Mouse (Mus musculus): ENCODE data around the gene Evc. TPM values are rescaled to one million over a fixed set of nuclear protein-coding genes. Genes with fewer than 3 reads are reported as not detected.
A peak's percentile ranks its signal among the peaks of the same experiment; 100 is the strongest.

The Evc gene
- polyA plus RNA-seq, 1 experiment from 2014 or later = 2.2 TPM

DNA sequence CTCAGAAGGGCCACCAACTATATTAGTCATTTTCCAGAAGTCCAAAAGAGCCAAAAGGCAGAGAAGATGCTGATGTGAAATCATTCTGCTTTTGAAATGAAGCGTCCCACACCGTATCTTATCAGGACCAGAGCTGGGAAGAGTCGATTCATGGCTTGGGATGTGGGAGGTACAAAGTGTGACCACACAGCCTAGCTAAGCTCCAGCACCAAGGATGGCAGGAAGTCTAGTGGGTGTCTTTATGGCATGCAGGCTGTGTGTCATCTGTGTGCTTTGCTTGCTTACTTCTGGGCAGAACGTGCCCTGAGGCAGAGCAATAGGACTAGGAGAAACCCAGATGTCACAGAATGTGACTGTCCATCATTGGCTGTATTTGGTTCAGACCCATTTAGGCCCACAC, 15.9 kb downstream of the Evc start:
- ATAC-seq (no peak), DNase-seq (ENCODE audit: low spot score) (no peak)
- no peaks in the 10 kb centered on the region for H3K4me1 ChIP-seq (ENCODE audit: insufficient read depth, low read depth, low read length)
- no peak overlapping the region for H3K9ac ChIP-seq (replicated peaks; ENCODE audit: low read depth)
- H3K4me2 ChIP-seq (replicated peaks; ENCODE audit: low read depth, low read length) = no peak overlapping the region
- no peak overlapping the region for H3K27ac ChIP-seq (ENCODE audit: low read length)
- WGBS = 86% methylated on average over 4 of the region's 4 CpGs
- H3K4me3 ChIP-seq (ENCODE audit: low read depth, low read length) = no peak overlapping the region
- no peaks in the 10 kb centered on the region for H3K27me3 ChIP-seq (replicated peaks; ENCODE audit: insufficient read depth, low read length)
- TF ChIP-seq CTCF (IDR thresholded peaks at IDR 0.05) (no peak), EP300 (IDR thresholded peaks at IDR 0.05) (no peak)
- no peaks in the 10 kb centered on the region for H3K36me3 ChIP-seq (ENCODE audit: insufficient read depth, low read length)
- H3K9me3 ChIP-seq (ENCODE audit: low read length) = no peaks in the 10 kb centered on the region

DNA sequence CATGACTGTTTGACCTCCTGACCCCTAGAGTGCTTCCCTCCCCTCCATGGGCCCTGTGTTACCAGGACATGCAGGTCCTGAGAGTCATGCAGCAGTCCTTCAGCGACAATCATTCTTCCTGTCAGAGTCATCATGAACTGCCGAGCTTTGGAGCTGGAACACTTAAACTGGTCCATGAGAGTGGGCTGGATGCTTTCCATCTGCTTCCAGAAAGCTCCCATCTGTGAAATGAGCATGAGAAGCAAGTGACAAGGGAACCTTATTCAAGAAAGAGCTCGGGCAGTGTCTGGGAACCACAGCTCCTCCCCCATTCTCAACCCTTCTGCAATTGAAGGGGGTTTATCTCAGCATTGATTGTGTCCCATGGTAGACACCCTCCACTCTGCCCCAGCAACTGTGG, 16.5 kb downstream of the Evc start:
- WGBS = 56% methylated on average over 3 of the region's 3 CpGs
- TF ChIP-seq CTCF (IDR thresholded peaks at IDR 0.05) (no peak), EP300 (IDR thresholded peaks at IDR 0.05) (no peak)
- H3K36me3 ChIP-seq (ENCODE audit: insufficient read depth, low read length) = no peaks in the 10 kb centered on the region

DNA sequence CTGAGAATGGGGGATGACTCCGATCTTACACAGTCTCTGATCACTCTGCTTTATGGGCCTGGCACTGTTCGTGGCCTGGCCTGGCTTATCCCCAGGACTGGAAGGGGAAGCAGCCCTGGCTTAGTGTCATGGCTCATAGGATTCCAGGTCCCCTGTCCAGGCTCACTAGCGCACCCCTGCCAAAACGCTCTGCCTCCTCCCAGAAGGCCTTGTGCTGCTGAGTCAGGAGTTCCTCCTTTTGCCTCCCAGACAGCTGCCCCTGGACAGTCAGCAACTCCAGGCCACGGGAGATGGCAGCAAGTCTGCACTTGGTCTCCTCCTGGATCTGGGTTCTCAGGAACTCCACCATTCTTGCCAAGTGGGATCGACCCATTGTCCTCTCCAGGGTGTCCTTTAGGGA, 18.0 kb downstream of the Evc start:
- TF ChIP-seq CTCF (IDR thresholded peaks at IDR 0.05) (no peak), EP300 (IDR thresholded peaks at IDR 0.05) (no peak)
- Histone ChIP-seq H3K4me2 (replicated peaks; ENCODE audit: low read depth, low read length) (no peak overlapping the region), H3K27me3 (replicated peaks; ENCODE audit: insufficient read depth, low read length) (no peaks in the 10 kb centered on the region), H3K4me1 (ENCODE audit: insufficient read depth, low read depth, low read length) (no peaks in the 10 kb centered on the region), H3K27ac (ENCODE audit: low read length) (no peak overlapping the region), H3K36me3 (ENCODE audit: insufficient read depth, low read length) (no peaks in the 10 kb centered on the region), H3K4me3 (ENCODE audit: low read depth, low read length) (no peak overlapping the region), H3K9ac (replicated peaks; ENCODE audit: low read depth) (no peak overlapping the region), H3K9me3 (ENCODE audit: low read length) (no peaks in the 10 kb centered on the region)
- WGBS = 82% methylated on average over 6 of the region's 6 CpGs
- no peak for ATAC-seq
- DNase-seq (ENCODE audit: low spot score) = no peak

More for the DNA sequence above, 16.5 kb downstream of the Evc start:
- no peaks in the 10 kb centered on the region for H3K4me1 ChIP-seq (ENCODE audit: insufficient read depth, low read depth, low read length)
- ATAC-seq = no peak
- H3K9me3 ChIP-seq (ENCODE audit: low read length) = no peaks in the 10 kb centered on the region
- no peak for DNase-seq (ENCODE audit: low spot score)
- no peaks in the 10 kb centered on the region for H3K27me3 ChIP-seq (replicated peaks; ENCODE audit: insufficient read depth, low read length)
- H3K27ac ChIP-seq (ENCODE audit: low read length) = no peak overlapping the region
- H3K4me3 ChIP-seq (ENCODE audit: low read depth, low read length) = no peak overlapping the region
- no peak overlapping the region for H3K4me2 ChIP-seq (replicated peaks; ENCODE audit: low read depth, low read length)
- no peak overlapping the region for H3K9ac ChIP-seq (replicated peaks; ENCODE audit: low read depth)

DNA sequence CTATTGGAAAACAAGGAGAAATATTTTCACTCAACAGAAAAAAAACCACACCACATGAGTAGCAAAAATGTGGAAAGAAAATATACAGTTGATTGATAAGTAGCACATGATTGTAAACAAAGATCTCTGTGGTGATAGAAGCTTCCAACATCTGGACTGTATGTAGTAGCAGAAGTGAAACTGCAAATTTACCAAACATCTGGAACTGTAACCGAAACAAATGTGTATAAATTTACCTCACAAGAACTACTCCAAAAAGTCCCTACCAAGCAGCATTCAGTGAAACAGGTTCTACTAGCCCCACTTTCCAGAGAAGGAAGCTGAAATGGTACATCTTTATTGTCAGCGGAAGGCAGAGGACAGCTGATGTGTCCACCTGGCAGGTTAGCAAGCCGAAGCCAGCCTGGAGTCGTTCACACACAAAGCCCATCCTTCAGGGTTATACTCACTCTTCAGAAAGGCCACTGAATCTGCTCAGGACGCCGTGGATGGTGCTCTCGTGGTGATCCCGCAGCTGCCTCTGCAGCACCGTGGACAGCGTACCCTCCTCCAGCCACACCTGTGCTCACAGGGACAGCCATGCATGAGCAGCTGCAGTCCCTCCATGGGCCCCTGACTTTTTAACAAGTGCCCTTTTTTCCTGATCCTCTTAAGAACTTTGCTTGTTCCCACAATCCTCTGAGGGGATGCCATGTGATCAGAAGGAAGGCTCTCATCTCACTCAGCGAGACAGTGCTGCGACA, 23.5 kb downstream of the Evc start:
- no peak for TF ChIP-seq EP300 (IDR thresholded peaks at IDR 0.05)
- no peak for TF ChIP-seq CTCF (IDR thresholded peaks at IDR 0.05)
- H3K4me1 ChIP-seq (ENCODE audit: insufficient read depth, low read depth, low read length) = no peaks in the 10 kb centered on the region
- DNase-seq (ENCODE audit: low spot score) (no peak), ATAC-seq (no peak)
- WGBS = 77% methylated on average over 12 of the region's 12 CpGs
- no peaks in the 10 kb centered on the region for H3K9me3 ChIP-seq (ENCODE audit: low read length)
- H3K27me3 ChIP-seq (replicated peaks; ENCODE audit: insufficient read depth, low read length) = no peaks in the 10 kb centered on the region
- H3K4me2 ChIP-seq (replicated peaks; ENCODE audit: low read depth, low read length) = no peak overlapping the region
- no peak overlapping the region for H3K4me3 ChIP-seq (ENCODE audit: low read depth, low read length)
- no peak overlapping the region for H3K9ac ChIP-seq (replicated peaks; ENCODE audit: low read depth)
- H3K36me3 ChIP-seq (ENCODE audit: insufficient read depth, low read length) = no peaks in the 10 kb centered on the region
- H3K27ac ChIP-seq (ENCODE audit: low read length) = no peak overlapping the region

DNA sequence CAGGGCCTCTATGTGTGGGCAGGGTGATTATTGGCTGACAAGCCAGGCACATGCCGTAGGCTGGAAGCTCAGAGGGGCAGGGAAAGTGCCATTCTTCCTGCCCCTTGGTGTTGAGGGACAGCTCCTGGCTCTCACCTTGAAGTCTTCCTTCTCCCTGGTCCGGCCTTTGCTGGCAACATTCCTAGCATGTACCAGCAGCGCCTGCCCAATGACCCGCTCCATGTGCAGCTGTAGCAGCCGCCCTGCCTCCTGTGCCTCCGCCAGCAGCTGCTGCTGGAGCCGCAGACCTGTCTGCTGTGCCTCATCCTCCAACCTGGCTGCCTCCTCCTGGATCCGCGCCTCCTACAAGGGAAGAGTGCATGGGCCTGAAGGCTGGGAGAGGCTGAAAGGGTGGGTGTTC, 26.7 kb downstream of the Evc start:
- TF ChIP-seq EP300 (IDR thresholded peaks at IDR 0.05) = no peak
- TF ChIP-seq CTCF (IDR thresholded peaks at IDR 0.05) = no peak

DNA sequence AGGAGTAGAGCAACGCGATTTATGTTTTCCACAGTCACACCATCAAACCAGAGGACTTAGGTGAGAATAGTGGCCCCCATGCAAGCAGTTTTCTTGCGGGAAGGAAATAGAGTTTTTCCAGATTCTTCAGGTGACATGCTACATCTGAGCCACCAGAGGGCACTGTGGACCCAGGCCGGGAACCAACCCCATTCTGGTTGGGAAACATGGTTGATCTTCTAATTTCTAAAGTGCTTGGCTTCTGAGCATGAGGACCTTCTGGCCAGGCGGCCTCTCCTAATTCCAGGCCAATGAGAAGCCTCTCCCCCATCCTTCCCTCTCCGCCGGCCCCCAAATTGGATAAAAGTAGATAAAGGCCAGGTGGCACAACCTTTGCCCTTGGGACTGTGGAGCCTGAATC, 38.3 kb downstream of the Evc start:
- Histone ChIP-seq H3K27me3 (replicated peaks; ENCODE audit: insufficient read depth, low read length) (no peaks in the 10 kb centered on the region), H3K4me2 (replicated peaks; ENCODE audit: low read depth, low read length) (no peak overlapping the region), H3K4me1 (ENCODE audit: insufficient read depth, low read depth, low read length) (no peaks in the 10 kb centered on the region), H3K4me3 (ENCODE audit: low read depth, low read length) (no peak overlapping the region), H3K9me3 (ENCODE audit: low read length) (no peaks in the 10 kb centered on the region), H3K27ac (ENCODE audit: low read length) (no peak overlapping the region), H3K36me3 (ENCODE audit: insufficient read depth, low read length) (no peaks in the 10 kb centered on the region), H3K9ac (replicated peaks; ENCODE audit: low read depth) (no peak overlapping the region)
- 20% methylated on average over 7 of the region's 7 CpGs for WGBS
- ATAC-seq = no peak
- DNase-seq (ENCODE audit: low spot score) = peak; percentile 68
- TF ChIP-seq CTCF (IDR thresholded peaks at IDR 0.05) (peak; percentile 86), EP300 (IDR thresholded peaks at IDR 0.05) (no peak)

More for the DNA sequence above, 26.7 kb downstream of the Evc start:
- Histone ChIP-seq H3K4me1 (ENCODE audit: insufficient read depth, low read depth, low read length) (no peaks in the 10 kb centered on the region), H3K4me3 (ENCODE audit: low read depth, low read length) (no peak overlapping the region), H3K4me2 (replicated peaks; ENCODE audit: low read depth, low read length) (no peak overlapping the region), H3K27ac (ENCODE audit: low read length) (no peak overlapping the region), H3K27me3 (replicated peaks; ENCODE audit: insufficient read depth, low read length) (no peaks in the 10 kb centered on the region), H3K9ac (replicated peaks; ENCODE audit: low read depth) (no peak overlapping the region), H3K9me3 (ENCODE audit: low read length) (no peaks in the 10 kb centered on the region), H3K36me3 (ENCODE audit: insufficient read depth, low read length) (no peaks in the 10 kb centered on the region)
- no peak for ATAC-seq
- DNase-seq (ENCODE audit: low spot score) = no peak
- WGBS = 80% methylated on average over 9 of the region's 9 CpGs
